Mouse (Mus musculus): ENCODE measurements around the gene Cabin1. TPM values are rescaled to one million over a fixed set of nuclear protein-coding genes. Genes with fewer than 3 reads are reported as not detected.

The Cabin1 gene
- total RNA-seq, 1 experiment = 59.0 TPM

DNA sequence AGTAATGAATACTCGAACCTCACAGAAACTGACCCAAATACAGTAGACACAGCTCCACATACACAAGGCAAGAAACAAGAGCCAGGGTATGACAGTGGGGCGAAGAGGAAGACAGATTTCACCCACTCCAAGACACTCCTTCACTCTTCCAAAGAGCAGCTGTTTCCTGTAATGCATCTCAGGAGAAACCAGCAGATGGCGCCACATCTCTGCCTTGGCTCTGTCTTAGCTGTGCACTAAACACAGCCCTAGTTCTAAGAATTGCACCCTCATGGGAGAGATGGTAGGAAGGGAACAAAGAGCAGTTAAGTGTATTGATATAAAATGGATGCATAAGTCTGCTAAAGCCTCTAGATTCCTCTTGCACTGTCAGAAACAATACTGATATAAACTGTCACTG lies 20.1 kb downstream of the Cabin1 start:
- DNase-seq (ENCODE audit: low read depth, low spot score) = peak; percentile 64
- peak; percentile 76; the same call in 1 of the 2 replicates for TF ChIP-seq ZC3H11A (IDR thresholded peaks at IDR 0.05; ENCODE audit: borderline replicate concordance, low read depth, low read length)
- no peak for TF ChIP-seq HCFC1 (IDR thresholded peaks at IDR 0.05; ENCODE audit: borderline replicate concordance, insufficient read depth, low read length)
- peak; percentile 59; the same call in 1 of the 2 replicates for TF ChIP-seq ZNF384 (IDR thresholded peaks at IDR 0.05; ENCODE audit: low read depth, low read length)
- Histone ChIP-seq H3K36me3 (ENCODE audit: control insufficient read depth, insufficient read depth, low read length, poor library complexity, severe bottlenecking) (peaks cover 54% of the 10 kb centered on the region), H3K27ac (ENCODE audit: insufficient read depth, low read depth, low read length, poor library complexity, severe bottlenecking) (no peak overlapping the region), H3K4me1 (ENCODE audit: control insufficient read depth in 2 of 2, insufficient read depth in 2 of 2, low read length in 2 of 2, poor library complexity in 1 of 2) (no peaks in the 10 kb centered on the region), H3K9ac (ENCODE audit: insufficient read depth, low read depth, low read length, poor library complexity, severe bottlenecking) (no peak overlapping the region), H3K4me3 (ENCODE audit: insufficient read depth in 1 of 2, low read depth in 1 of 2, low read length in 2 of 2, poor library complexity in 1 of 2, severe bottlenecking in 1 of 2) (no peak overlapping the region), H3K9me3 (ENCODE audit: control insufficient read depth, insufficient read depth, low read depth, low read length) (no peaks in the 10 kb centered on the region)
- in situ Hi-C loops (cut with MboI; ENCODE audit: low sequenced_read_pairs in 2 of 2, unreplicated experiment in 2 of 2) = no loop called here

DNA sequence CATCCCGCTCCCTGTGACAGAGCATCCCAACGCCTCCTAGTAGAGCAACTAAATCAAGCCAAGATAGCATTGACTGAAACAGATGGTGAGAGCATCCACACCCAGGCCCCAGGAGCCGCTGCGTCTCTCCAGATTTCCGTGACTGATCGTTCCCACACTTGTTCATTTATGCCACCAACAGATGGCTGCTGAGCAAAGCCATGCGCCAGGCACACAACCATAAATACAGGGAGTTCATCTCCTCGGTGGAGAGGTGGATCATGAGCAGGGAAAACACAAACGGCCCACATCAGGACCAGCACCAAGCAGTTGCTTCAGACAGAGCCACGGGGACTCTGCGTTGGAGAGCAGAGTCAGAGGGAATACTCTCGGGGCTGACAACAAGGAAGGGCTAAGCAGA lies 20.8 kb downstream of the Cabin1 start:
- no peak for DNase-seq (ENCODE audit: low read depth, low spot score)
- no peak overlapping the region for H3K4me3 ChIP-seq (ENCODE audit: insufficient read depth in 1 of 2, low read depth in 1 of 2, low read length in 2 of 2, poor library complexity in 1 of 2, severe bottlenecking in 1 of 2)
- in situ Hi-C loops (cut with MboI; ENCODE audit: low sequenced_read_pairs in 2 of 2, unreplicated experiment in 2 of 2) = no loop called here
- no peaks in the 10 kb centered on the region for H3K9me3 ChIP-seq (ENCODE audit: control insufficient read depth, insufficient read depth, low read depth, low read length)
- no peak overlapping the region for H3K9ac ChIP-seq (ENCODE audit: insufficient read depth, low read depth, low read length, poor library complexity, severe bottlenecking)
- TF ChIP-seq HCFC1 (IDR thresholded peaks at IDR 0.05; ENCODE audit: borderline replicate concordance, insufficient read depth, low read length) (no peak), CHD2 (IDR thresholded peaks at IDR 0.05; ENCODE audit: low read depth, low read length) (no peak), MAFK (IDR thresholded peaks at IDR 0.05; ENCODE audit: insufficient read depth, low read depth, low read length) (no peak), ZC3H11A (IDR thresholded peaks at IDR 0.05; ENCODE audit: borderline replicate concordance, low read depth, low read length) (no peak), ZNF384 (IDR thresholded peaks at IDR 0.05; ENCODE audit: low read depth, low read length) (no peak)
- H3K4me1 ChIP-seq (ENCODE audit: control insufficient read depth in 2 of 2, insufficient read depth in 2 of 2, low read length in 2 of 2, poor library complexity in 1 of 2) = no peaks in the 10 kb centered on the region
- peaks cover 57% of the 10 kb centered on the region for H3K36me3 ChIP-seq (ENCODE audit: control insufficient read depth, insufficient read depth, low read length, poor library complexity, severe bottlenecking)
- H3K27ac ChIP-seq (ENCODE audit: insufficient read depth, low read depth, low read length, poor library complexity, severe bottlenecking) = no peak overlapping the region

DNA sequence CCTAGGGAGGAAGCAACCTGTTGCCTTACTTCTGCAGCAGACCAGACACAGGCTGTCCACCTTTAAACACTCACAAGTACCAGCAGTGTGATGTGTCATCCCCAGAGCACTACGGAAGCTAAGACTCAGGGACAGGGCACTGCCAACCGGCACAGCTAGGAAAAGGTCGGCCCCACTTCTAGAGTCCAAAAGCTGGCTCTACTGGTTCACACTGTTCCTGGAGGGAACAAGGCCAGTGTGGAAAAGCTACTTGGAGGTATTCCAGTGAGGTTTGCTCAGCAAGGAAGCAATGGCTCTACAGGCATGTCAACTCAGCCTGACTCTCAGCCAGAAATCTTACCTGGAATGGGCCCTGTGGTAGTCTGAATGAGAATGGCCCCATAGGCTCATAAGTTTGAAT lies 23.3 kb downstream of the Cabin1 start:
- Histone ChIP-seq H3K9me3 (ENCODE audit: control insufficient read depth, insufficient read depth, low read depth, low read length) (no peaks in the 10 kb centered on the region), H3K9ac (ENCODE audit: insufficient read depth, low read depth, low read length, poor library complexity, severe bottlenecking) (no peak overlapping the region), H3K4me1 (ENCODE audit: control insufficient read depth in 2 of 2, insufficient read depth in 2 of 2, low read length in 2 of 2, poor library complexity in 1 of 2) (no peaks in the 10 kb centered on the region), H3K4me3 (ENCODE audit: insufficient read depth in 1 of 2, low read depth in 1 of 2, low read length in 2 of 2, poor library complexity in 1 of 2, severe bottlenecking in 1 of 2) (no peak overlapping the region), H3K27ac (ENCODE audit: insufficient read depth, low read depth, low read length, poor library complexity, severe bottlenecking) (no peak overlapping the region), H3K36me3 (ENCODE audit: control insufficient read depth, insufficient read depth, low read length, poor library complexity, severe bottlenecking) (peaks cover 65% of the 10 kb centered on the region)
- no peak for DNase-seq (ENCODE audit: low read depth, low spot score)
- in situ Hi-C loops (cut with MboI; ENCODE audit: low sequenced_read_pairs in 2 of 2, unreplicated experiment in 2 of 2) = no loop called here
- no peak for TF ChIP-seq ZNF384 (IDR thresholded peaks at IDR 0.05; ENCODE audit: low read depth, low read length)
- TF ChIP-seq ZC3H11A (IDR thresholded peaks at IDR 0.05; ENCODE audit: borderline replicate concordance, low read depth, low read length) = no peak
- no peak for TF ChIP-seq HCFC1 (IDR thresholded peaks at IDR 0.05; ENCODE audit: borderline replicate concordance, insufficient read depth, low read length)
- no peak for TF ChIP-seq MAFK (IDR thresholded peaks at IDR 0.05; ENCODE audit: insufficient read depth, low read depth, low read length)
- no peak for TF ChIP-seq CHD2 (IDR thresholded peaks at IDR 0.05; ENCODE audit: low read depth, low read length)

DNA sequence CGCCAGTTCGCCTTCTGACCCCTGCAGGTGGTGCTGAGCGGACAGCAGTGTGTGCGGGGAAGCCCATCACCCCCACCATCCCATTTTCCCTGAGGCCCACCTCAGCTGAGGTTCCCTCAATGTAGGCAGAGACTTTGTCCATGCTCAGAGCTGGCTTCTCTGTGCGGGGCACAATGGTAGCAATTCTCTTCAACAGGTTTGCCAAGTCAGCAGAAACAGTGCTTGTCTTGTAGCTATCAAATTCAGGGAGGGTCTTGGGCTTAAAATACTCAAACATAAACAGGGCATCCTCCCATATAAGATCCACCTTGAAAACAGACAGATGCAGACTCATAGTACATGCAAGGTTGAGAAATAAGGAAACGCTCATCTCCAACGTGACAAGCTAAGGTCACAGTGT lies 38.7 kb downstream of the Cabin1 start:
- no peaks in the 10 kb centered on the region for H3K4me1 ChIP-seq (ENCODE audit: control insufficient read depth in 2 of 2, insufficient read depth in 2 of 2, low read length in 2 of 2, poor library complexity in 1 of 2)
- no peaks in the 10 kb centered on the region for H3K9me3 ChIP-seq (ENCODE audit: control insufficient read depth, insufficient read depth, low read depth, low read length)
- peaks cover 39% of the 10 kb centered on the region for H3K36me3 ChIP-seq (ENCODE audit: control insufficient read depth, insufficient read depth, low read length, poor library complexity, severe bottlenecking)
- in situ Hi-C loops (cut with MboI; ENCODE audit: low sequenced_read_pairs in 2 of 2, unreplicated experiment in 2 of 2) = no loop called here
- TF ChIP-seq CHD2 (IDR thresholded peaks at IDR 0.05; ENCODE audit: low read depth, low read length) (no peak), HCFC1 (IDR thresholded peaks at IDR 0.05; ENCODE audit: borderline replicate concordance, insufficient read depth, low read length) (no peak), ZC3H11A (IDR thresholded peaks at IDR 0.05; ENCODE audit: borderline replicate concordance, low read depth, low read length) (no peak), ZNF384 (IDR thresholded peaks at IDR 0.05; ENCODE audit: low read depth, low read length) (no peak), MAFK (IDR thresholded peaks at IDR 0.05; ENCODE audit: insufficient read depth, low read depth, low read length) (peak; percentile 78)
- H3K27ac ChIP-seq (ENCODE audit: insufficient read depth, low read depth, low read length, poor library complexity, severe bottlenecking) = no peak overlapping the region
- no peak overlapping the region for H3K4me3 ChIP-seq (ENCODE audit: insufficient read depth in 1 of 2, low read depth in 1 of 2, low read length in 2 of 2, poor library complexity in 1 of 2, severe bottlenecking in 1 of 2)
- no peak overlapping the region for H3K9ac ChIP-seq (ENCODE audit: insufficient read depth, low read depth, low read length, poor library complexity, severe bottlenecking)
- DNase-seq (ENCODE audit: low read depth, low spot score) = no peak

DNA sequence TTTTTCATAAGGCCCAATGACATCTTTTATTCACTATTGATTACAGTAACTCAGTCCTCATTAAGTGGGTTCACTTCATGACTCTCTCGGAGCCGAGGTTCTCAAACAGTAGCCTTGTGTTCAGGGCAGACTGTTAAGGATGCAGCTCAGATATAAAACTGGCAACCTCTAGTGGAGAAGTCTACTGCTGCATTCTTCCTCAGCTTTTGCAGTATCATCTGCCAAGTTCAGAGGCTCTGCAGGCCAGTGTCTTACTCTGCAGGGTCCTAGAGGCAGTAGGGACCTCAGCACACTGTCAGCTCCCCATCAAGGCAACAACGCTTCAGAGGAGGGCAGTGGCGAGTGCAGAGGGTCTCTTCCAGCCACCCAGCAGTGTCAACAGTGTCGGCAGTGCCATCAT lies 43.9 kb downstream of the Cabin1 start:
- H3K4me1 ChIP-seq (ENCODE audit: control insufficient read depth in 2 of 2, insufficient read depth in 2 of 2, low read length in 2 of 2, poor library complexity in 1 of 2) = no peaks in the 10 kb centered on the region
- peaks cover 51% of the 10 kb centered on the region for H3K36me3 ChIP-seq (ENCODE audit: control insufficient read depth, insufficient read depth, low read length, poor library complexity, severe bottlenecking)
- no peak overlapping the region for H3K9ac ChIP-seq (ENCODE audit: insufficient read depth, low read depth, low read length, poor library complexity, severe bottlenecking)
- no peak overlapping the region for H3K27ac ChIP-seq (ENCODE audit: insufficient read depth, low read depth, low read length, poor library complexity, severe bottlenecking)
- H3K4me3 ChIP-seq (ENCODE audit: insufficient read depth in 1 of 2, low read depth in 1 of 2, low read length in 2 of 2, poor library complexity in 1 of 2, severe bottlenecking in 1 of 2) = no peak overlapping the region
- no peaks in the 10 kb centered on the region for H3K9me3 ChIP-seq (ENCODE audit: control insufficient read depth, insufficient read depth, low read depth, low read length)
- TF ChIP-seq HCFC1 (IDR thresholded peaks at IDR 0.05; ENCODE audit: borderline replicate concordance, insufficient read depth, low read length) = no peak
- TF ChIP-seq MAFK (IDR thresholded peaks at IDR 0.05; ENCODE audit: insufficient read depth, low read depth, low read length) = no peak
- no peak for TF ChIP-seq ZNF384 (IDR thresholded peaks at IDR 0.05; ENCODE audit: low read depth, low read length)
- TF ChIP-seq ZC3H11A (IDR thresholded peaks at IDR 0.05; ENCODE audit: borderline replicate concordance, low read depth, low read length) = no peak
- no peak for TF ChIP-seq CHD2 (IDR thresholded peaks at IDR 0.05; ENCODE audit: low read depth, low read length)
- in situ Hi-C loops (cut with MboI; ENCODE audit: low sequenced_read_pairs in 2 of 2, unreplicated experiment in 2 of 2) = no loop called here
- no peak for DNase-seq (ENCODE audit: low read depth, low spot score)
